Mouse (Mus musculus) heart, embryonic 15.5 days (tissue): Measurements from ENCODE around the gene Nsun2. TPM values are rescaled to one million over a fixed set of nuclear protein-coding genes. Genes with fewer than 3 reads are reported as not detected.

Source experiments
- ATAC-seq: fragments of 200-750 bp; cut with Nextera tagmentation; replicated peaks from 2 replicates; pipeline ENCODE4 v1.8.0; 2017; ENCODE audit warnings: low read depth, moderate TSS enrichment; ENCODE audit not compliant: insufficient number of reproducible peaks, insufficient read depth, low FRiP score
- H3K27ac ChIP-seq: fragments of 300-500 bp; sonication (generic); 2 replicates; pipeline ENCODE4 v1.5.1; 2015; ENCODE audit warnings: mild to moderate bottlenecking, inconsistent platforms
- H3K27me3 ChIP-seq: fragments of 300-500 bp; sonication (generic); 2 replicates; pipeline ENCODE4 v1.6.1; 2015; ENCODE audit warnings: inconsistent platforms
- H3K36me3 ChIP-seq: fragments of 300-500 bp; sonication (generic); 2 replicates; pipeline ENCODE4 v1.6.1; 2015; ENCODE audit warnings: mild to moderate bottlenecking, inconsistent platforms
- H3K4me1 ChIP-seq: fragments of 300-500 bp; sonication (generic); replicated peaks from 2 replicates; pipeline ENCODE4 v1.6.1; 2015; ENCODE audit warnings: inconsistent platforms
- H3K4me2 ChIP-seq: fragments of 300-500 bp; sonication (generic); 2 replicates; pipeline ENCODE4 v1.6.1; 2015; ENCODE audit warnings: inconsistent platforms, mild to moderate bottlenecking, moderate library complexity
- H3K4me3 ChIP-seq: fragments of 300-500 bp; sonication (generic); 2 replicates; pipeline ENCODE4 v1.5.1; 2015; ENCODE audit warnings: mild to moderate bottlenecking, inconsistent platforms
- H3K9ac ChIP-seq: fragments of 300-500 bp; sonication (generic); 2 replicates; pipeline ENCODE4 v1.6.1; 2015; ENCODE audit warnings: mild to moderate bottlenecking, inconsistent platforms
- H3K9me3 ChIP-seq: fragments of 300-500 bp; sonication (generic); replicated peaks from 2 replicates; pipeline ENCODE4 v1.6.1; 2016; ENCODE audit warnings: inconsistent platforms
- WGBS: fragments of 180-500 bp; shearing (Covaris S2); methylation state at CpG from one replicate; pipeline ENCODE4 v1.1.7; 2015; ENCODE audit warnings: mixed read lengths; 5-methylcytosine and 5-hydroxymethylcytosine counted together
- polyA plus RNA-seq: library from polyadenylated mRNA; unstranded; fragments of >200 nt; fragmentation: Nextera tagmentation; extraction: Ambion mirVana; gene quantifications from 2 replicates; pipeline ENCODE4 v1.2.1, GENCODE M21; 2015

Nsun2 gene
- polyA plus RNA-seq, 1 experiment from 2014 or later: 53.0 TPM

DNA sequence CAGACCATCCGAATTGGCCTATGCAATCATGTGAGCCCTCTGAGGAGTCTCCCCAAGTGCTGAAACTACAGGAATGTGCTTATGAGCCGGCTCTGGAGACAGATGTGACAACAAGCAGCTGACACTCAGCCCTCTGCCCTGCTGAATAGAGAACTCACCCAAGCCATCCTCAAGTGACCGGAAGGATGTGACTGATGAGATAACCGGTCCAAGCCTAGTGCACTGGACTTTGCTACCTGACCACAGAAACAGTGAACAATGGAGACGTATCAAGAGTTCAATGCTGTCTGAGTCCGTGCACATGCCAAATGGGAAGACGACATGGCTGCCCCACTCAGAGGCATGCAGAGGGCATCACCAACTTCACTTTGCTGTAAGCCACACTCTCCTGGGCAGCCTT lies 5.0 kb upstream of the Nsun2 start:
- Histone ChIP-seq H3K9ac (no peak overlapping the region), H3K27ac (no peak overlapping the region), H3K36me3 (no peaks in the 10 kb centered on the region; the same call in 1 of the 2 replicates), H3K4me1 (peaks cover 71% of the 10 kb centered on the region), H3K9me3 (no peaks in the 10 kb centered on the region), H3K4me3 (no peak overlapping the region), H3K4me2 (no peak overlapping the region), H3K27me3 (no peaks in the 10 kb centered on the region)
- no peak for ATAC-seq
- 56% methylated on average over 7 of the region's 7 CpGs for WGBS

DNA sequence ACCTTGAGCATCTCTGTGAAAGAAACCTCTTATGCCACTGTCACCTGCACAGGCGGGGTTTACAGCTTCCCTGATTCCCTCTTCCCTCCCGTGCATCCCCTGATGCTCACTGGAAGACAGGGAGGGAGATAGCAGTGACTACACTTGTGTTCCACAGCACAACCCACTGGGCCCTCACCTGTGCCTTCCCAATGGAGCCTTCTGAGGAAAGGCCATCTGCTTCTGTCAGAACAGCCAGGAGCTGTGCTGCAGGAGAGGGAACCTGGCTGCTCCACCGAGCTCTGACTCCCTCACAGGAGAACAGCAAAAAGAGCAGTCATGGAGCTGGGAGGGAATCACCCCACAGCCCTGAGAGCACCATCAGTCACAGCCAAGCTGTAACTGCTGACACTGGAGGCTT lies 3.4 kb upstream of the Nsun2 start:
- H3K36me3 ChIP-seq: no peaks in the 10 kb centered on the region; the same call in 1 of the 2 replicates
- no peak overlapping the region for H3K4me3 ChIP-seq
- H3K4me1 ChIP-seq: peaks cover 56% of the 10 kb centered on the region
- H3K27me3 ChIP-seq: no peaks in the 10 kb centered on the region
- no peak for ATAC-seq
- H3K9ac ChIP-seq: no peak overlapping the region
- no peak overlapping the region for H3K27ac ChIP-seq
- 71% methylated on average over 3 of the region's 3 CpGs for WGBS
- no peaks in the 10 kb centered on the region for H3K9me3 ChIP-seq
- H3K4me2 ChIP-seq: no peak overlapping the region; the same call in 1 of the 2 replicates

DNA sequence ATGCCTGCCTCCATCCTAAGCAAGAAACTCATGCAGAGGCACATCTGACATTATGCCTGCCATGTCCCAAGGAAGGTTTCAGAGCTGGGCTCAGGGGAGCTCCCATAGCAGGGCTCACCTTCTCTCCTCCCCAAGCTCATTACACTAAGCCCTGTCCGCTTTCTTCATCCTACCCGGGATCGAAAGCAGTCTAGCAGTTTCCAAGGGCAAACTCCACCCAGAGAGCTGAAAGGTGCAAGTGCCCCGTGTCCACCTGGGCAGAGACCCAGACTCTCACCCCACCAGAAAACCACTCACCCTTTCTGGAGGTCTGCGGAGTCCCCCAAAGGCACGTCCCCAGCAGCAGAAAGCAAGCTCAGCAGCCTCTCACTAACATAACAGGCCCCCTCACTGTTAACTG lies 2.6 kb upstream of the Nsun2 start:
- H3K9ac ChIP-seq: no peak overlapping the region
- H3K27me3 ChIP-seq: no peaks in the 10 kb centered on the region
- H3K36me3 ChIP-seq: no peaks in the 10 kb centered on the region; the same call in 1 of the 2 replicates
- peak overlapping the region; percentile 77; the same call in 1 of the 2 replicates for H3K4me3 ChIP-seq
- H3K9me3 ChIP-seq: no peaks in the 10 kb centered on the region
- H3K4me2 ChIP-seq: peak overlapping the region; percentile 92
- H3K27ac ChIP-seq: no peak overlapping the region
- 73% methylated on average over 6 of the region's 6 CpGs for WGBS
- H3K4me1 ChIP-seq: peaks cover 56% of the 10 kb centered on the region
- no peak for ATAC-seq

DNA sequence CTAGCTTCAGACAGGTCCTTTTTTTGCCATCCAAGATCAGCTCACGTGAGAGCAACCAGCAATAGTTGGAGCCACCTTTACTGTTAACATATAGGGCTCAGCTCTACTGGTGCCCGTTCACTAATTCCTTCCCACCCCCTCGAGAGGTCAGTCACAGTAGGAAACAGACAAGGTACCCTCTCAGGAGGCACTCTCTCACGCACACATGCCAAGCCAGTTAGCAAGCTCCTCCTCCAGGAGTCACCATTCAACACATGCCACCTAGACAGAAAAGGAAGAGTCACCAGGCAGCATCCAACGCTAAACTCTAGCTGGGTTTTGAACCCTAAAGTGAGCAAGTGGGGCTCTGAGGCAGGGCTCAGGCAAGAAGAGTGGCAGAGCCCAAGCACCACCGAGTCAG lies 2.1 kb upstream of the Nsun2 start:
- peak overlapping the region; percentile 77 for H3K4me3 ChIP-seq
- H3K4me1 ChIP-seq: peaks cover 56% of the 10 kb centered on the region
- no peak overlapping the region for H3K9ac ChIP-seq
- no peak overlapping the region for H3K27ac ChIP-seq
- no peaks in the 10 kb centered on the region for H3K27me3 ChIP-seq
- H3K36me3 ChIP-seq: no peaks in the 10 kb centered on the region; the same call in 1 of the 2 replicates
- H3K4me2 ChIP-seq: peak overlapping the region; percentile 92
- H3K9me3 ChIP-seq: no peaks in the 10 kb centered on the region
- 46% methylated on average over 6 of the region's 6 CpGs for WGBS
- ATAC-seq: no peak

DNA sequence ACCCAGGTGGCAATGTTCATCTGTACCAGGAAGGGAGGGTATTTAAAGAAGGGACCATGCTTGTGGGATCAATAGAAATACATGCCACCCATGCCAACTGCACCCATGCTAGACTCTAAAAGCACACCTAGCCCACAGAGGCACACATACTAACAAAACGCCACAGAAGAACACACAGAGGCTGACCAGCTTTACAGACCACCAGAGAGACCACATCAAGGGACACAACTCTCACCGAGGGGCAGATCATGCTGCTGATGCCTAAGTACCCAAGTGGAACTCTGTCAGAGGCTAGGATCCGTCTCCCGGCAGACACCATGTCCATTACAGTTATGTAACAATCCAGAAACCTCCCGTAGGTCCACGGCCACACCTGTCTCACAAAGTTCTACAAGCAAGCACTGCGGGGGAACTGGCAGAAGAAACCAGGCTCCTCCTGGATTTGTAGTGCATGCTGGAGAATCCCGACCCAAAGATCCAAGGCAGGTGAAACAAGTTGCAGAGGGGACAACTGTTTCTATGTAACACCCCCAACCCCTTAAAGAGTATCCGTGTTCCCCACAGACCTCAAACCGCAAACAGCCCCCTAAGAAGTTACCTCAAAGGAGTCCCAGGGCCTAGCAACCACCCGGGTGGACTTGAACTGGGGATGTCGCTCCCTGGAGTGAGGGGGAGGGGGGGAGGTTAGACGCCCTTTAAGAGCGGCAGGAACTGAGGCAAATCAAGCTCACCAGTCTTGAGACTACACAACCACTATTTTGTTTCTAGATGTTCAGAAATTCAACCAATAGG lies 1.2 kb upstream of the Nsun2 start:
- no peak for ATAC-seq
- Histone ChIP-seq H3K27me3 (no peaks in the 10 kb centered on the region), H3K4me1 (peaks cover 49% of the 10 kb centered on the region), H3K9me3 (no peaks in the 10 kb centered on the region), H3K9ac (peak overlapping the region; percentile 88), H3K36me3 (no peaks in the 10 kb centered on the region; the same call in 1 of the 2 replicates), H3K27ac (no peak overlapping the region), H3K4me3 (peak overlapping the region; percentile 77), H3K4me2 (peak overlapping the region; percentile 92)
- 19% methylated on average over 14 of the region's 14 CpGs for WGBS

DNA sequence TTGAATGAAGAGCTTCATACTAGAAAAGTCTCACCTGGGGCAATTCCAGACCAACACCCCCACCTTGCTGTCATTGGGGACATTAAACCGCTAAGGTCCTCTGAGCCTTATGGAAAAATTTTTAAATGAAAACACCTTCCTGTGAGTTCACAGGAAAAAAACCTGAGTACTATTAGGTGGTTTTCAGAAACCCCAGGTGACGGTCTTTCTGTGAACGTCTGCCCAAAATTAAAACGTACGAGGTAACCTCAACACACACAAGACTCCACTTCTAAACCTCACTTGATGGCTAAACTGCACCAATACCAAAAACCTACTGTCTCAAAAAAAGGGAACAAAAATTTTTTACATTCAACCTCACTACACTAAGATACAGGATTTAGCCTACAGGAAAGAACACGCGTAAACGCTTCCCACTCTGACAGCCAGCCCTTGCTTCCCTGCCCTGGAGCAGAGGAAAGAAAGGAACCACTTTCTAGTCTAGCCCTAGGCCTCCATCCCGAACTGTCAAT lies 597 bp upstream of the Nsun2 start:
- Histone ChIP-seq H3K27me3 (no peaks in the 10 kb centered on the region), H3K4me2 (peak overlapping the region; percentile 92), H3K27ac (peak overlapping the region; percentile 94), H3K4me1 (peaks cover 46% of the 10 kb centered on the region), H3K9me3 (no peaks in the 10 kb centered on the region), H3K9ac (peak overlapping the region; percentile 88), H3K4me3 (peak overlapping the region; percentile 77), H3K36me3 (no peaks in the 10 kb centered on the region; the same call in 1 of the 2 replicates)
- ATAC-seq: no peak
- 2% methylated on average over 9 of the region's 9 CpGs for WGBS

DNA sequence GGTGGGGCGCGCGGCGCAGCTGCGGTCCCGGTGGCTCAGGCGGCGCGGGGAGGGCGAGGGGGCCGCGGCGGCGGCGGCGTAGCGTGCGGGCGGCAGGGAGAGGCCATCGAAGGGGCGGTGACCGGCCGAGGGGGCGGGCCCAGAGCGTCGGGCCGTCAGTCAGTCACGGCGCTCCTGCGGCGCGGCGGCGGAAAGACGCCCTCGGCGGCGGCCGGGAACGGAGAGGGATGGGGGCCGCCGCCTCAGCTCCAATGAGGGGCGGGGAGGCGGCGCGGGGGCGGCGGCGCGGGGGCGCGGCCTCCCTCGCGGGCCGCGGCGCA lies 748 bp downstream of the Nsun2 start, which contains the start of gene Tent4a:
TSS of gene Tent4a (minus strand) at position 284 of the 320 bp plus-strand sequence.
- peak within 1 kb of the TSS; percentile 88 for H3K9ac ChIP-seq
- peak; percentile 85 for ATAC-seq
- peak within 1 kb of the TSS; percentile 77 for H3K4me3 ChIP-seq
- no peaks in the 10 kb centered on the region for H3K27me3 ChIP-seq
- H3K9me3 ChIP-seq: no peaks in the 10 kb centered on the region
- WGBS: 1% methylated on average over 37 of the region's 57 CpGs
- H3K36me3 ChIP-seq: no peaks in the 10 kb centered on the region; the same call in 1 of the 2 replicates
- H3K27ac ChIP-seq: peak within 1 kb of the TSS; percentile 94
- peak within 1 kb of the TSS; percentile 92 for H3K4me2 ChIP-seq
- peaks cover 49% of the 10 kb centered on the region for H3K4me1 ChIP-seq

DNA sequence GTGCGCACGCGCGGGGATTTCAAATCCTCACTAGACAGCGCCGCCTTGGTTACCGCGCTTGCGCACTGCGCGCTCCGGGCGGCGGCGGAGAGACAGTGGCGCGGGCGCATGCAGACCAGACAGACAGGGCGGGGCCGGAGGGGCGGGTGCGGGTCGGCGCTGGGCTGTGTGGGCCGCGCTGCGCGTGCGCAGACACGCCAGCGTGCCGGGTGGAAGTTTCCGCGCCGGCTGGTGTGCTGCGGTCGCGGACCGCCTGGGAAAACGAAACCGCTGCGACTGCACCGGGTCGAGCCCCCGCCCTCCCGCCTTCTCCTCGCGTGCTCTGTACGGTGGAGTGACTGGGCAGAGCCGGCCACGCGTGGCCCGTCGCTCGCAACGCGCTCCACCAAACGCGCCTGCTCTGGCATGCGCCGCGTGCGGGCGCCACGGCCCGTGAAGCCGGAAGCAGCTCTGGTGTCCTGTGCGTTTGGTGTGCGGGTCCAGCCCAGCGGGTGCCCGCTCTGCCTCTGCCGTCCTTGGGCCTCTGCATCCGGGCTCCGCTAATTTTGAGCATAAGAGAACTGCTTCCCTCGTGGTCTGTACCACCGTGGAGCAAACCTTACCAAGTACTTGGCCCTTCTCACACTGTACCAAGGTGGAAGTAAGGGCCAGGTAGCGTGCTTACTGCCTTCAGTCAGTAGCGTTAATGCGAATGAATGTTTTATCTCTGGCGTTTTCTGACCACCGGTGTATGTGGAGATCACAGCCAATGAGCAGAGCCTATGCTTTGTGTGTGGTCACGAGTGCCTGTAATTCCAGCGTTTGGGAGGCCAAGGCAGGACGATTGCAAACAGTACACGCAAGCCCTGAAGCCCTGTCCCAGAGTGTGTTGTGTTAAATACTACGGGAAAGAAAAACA lies 1.4 kb downstream of the Nsun2 start:
- under 1% methylated on average over 83 of the region's 86 CpGs for WGBS
- no peaks in the 10 kb centered on the region for H3K9me3 ChIP-seq
- no peaks in the 10 kb centered on the region; the same call in 1 of the 2 replicates for H3K36me3 ChIP-seq
- peak overlapping the region; percentile 92 for H3K4me2 ChIP-seq
- peak overlapping the region; percentile 94 for H3K27ac ChIP-seq
- peak overlapping the region; percentile 77 for H3K4me3 ChIP-seq
- peak; percentile 94 for ATAC-seq
- H3K4me1 ChIP-seq: peaks cover 54% of the 10 kb centered on the region
- H3K9ac ChIP-seq: peak overlapping the region; percentile 88
- H3K27me3 ChIP-seq: no peaks in the 10 kb centered on the region

DNA sequence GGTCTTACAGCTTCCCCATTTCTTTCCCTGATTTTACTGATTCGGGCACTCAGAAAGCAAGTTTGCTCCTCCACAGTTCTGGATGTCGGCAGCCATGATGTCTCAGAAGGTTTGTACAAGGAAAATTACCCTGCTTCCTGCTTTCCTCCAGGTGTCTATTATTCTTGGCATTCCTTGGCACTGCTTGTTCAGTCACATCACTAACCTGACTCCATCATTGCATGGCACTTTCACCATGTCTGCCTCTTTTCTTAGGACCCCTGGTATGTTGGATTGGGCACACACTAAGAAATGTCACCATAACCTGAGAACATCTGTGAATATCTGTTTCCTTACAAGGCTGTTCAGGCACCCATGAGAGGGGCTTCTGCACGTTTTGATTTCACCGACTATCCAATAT lies 2.5 kb downstream of the Nsun2 start:
- Histone ChIP-seq H3K4me3 (peak overlapping the region; percentile 77; the same call in 1 of the 2 replicates), H3K4me1 (peaks cover 57% of the 10 kb centered on the region), H3K9me3 (no peaks in the 10 kb centered on the region), H3K9ac (peak overlapping the region; percentile 84), H3K36me3 (no peaks in the 10 kb centered on the region), H3K4me2 (peak overlapping the region; percentile 92), H3K27ac (peak overlapping the region; percentile 94), H3K27me3 (no peaks in the 10 kb centered on the region)
- 75% methylated on average over 4 of the region's 4 CpGs for WGBS
- ATAC-seq: no peak

DNA sequence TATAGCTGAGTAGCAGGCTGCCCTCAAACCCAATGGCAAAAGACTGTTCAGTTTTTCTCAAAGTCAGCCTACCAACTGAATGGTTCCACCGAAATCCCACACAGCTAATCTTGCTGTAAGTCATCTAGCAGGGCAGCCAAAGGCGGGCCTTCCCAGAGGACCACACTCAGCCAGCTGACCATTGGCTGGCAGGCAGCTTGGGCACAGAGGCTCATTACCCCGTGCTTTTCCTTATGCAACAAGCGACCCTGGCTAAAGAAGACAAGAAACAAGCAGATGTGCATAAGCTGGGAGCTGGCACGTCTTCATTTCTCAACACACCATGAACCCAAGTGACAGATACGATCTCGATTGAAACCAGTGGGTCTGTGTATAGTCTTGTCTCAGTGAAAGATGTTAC lies 3.8 kb downstream of the Nsun2 start:
- no peaks in the 10 kb centered on the region for H3K36me3 ChIP-seq
- no peaks in the 10 kb centered on the region for H3K9me3 ChIP-seq
- H3K9ac ChIP-seq: no peak overlapping the region
- H3K27me3 ChIP-seq: no peaks in the 10 kb centered on the region
- H3K4me1 ChIP-seq: peaks cover 54% of the 10 kb centered on the region
- H3K27ac ChIP-seq: no peak overlapping the region
- WGBS: 81% methylated on average over 7 of the region's 7 CpGs
- H3K4me3 ChIP-seq: no peak overlapping the region
- no peak overlapping the region for H3K4me2 ChIP-seq
- ATAC-seq: no peak

DNA sequence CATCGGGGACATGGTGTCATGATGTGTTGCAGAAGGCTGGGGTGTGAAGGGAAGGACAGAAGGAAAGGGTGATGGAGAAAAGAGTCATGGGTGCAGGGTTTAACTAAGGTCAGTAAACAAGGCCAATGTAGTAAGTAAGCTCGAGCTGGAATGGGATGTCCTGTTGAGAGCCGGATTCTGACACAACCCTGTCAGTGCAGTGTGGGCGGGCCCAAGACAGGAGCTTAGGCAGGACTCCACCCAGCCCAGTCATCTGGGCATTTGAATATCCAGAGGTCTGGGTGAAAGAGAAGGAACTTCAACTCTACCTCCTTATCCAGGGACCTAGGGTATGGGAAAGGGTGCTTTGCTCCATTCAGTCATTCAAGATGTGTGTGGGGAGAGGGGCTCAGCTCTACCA lies 4.8 kb downstream of the Nsun2 start:
- Histone ChIP-seq H3K27me3 (no peaks in the 10 kb centered on the region), H3K9ac (no peak overlapping the region), H3K36me3 (no peaks in the 10 kb centered on the region), H3K4me3 (no peak overlapping the region), H3K27ac (0 out of 2 replicates have a peak overlapping the region, but pooled peaks have one; percentile 31), H3K9me3 (no peaks in the 10 kb centered on the region), H3K4me2 (no peak overlapping the region), H3K4me1 (peaks cover 59% of the 10 kb centered on the region)
- 26% methylated on average over 4 of the region's 4 CpGs for WGBS
- ATAC-seq: no peak
